Mouse (Mus musculus): ENCODE data around the gene Nampt.

DNA sequence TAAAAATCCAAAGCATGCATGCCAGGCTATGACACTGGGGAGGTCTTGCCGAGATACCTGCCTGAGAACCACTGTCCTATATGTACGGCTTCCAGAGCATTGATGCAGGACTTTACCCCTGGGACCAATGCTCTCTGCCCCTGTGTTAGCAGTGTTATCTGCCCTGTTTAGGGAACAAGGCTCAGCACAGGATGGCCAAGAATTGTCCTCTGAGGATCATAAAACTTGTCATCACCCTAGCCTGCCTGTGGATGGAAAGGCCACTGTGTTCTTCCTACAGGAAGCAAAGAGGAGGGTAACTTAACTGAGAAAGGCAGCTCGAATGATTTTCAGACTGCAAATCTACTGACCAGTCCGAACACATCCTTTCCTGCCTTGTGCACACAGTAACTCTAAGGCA is 36.1 kb downstream of the Nampt start:
- TF ChIP-seq TAL1 (IDR thresholded peaks at IDR 0.05; ENCODE audit: low read length) = no peak
- no peak for TF ChIP-seq GATA1 (IDR thresholded peaks at IDR 0.05; ENCODE audit: low read length)

All from erythroblast, embryonic 14.5 days (primary cell).